Mouse (Mus musculus) neural tube, embryonic 11.5 days (tissue): ENCODE data around the gene Helz. TPM values are rescaled to one million over a fixed set of nuclear protein-coding genes. Genes with fewer than 3 reads are reported as not detected.
"Not testable (repeated sequence)": the region's sequence is repeated elsewhere in the genome, so short reads cannot be mapped to it uniquely, and the experiment has no call there.

ENCODE experiments used
- ATAC-seq: fragments of 200-750 bp; cut with Nextera tagmentation; 2 replicates; pipeline ENCODE4 v1.8.0; 2017; ENCODE audit warnings: moderate number of reproducible peaks, mild to moderate bottlenecking, moderate TSS enrichment, moderate library complexity; ENCODE audit not compliant: insufficient read depth, low FRiP score, low TSS enrichment
- DNase-seq: peaks from one replicate; pipeline ENCODE4 v3.0.0-alpha.2; 2015; ENCODE audit warnings: low spot score
- H3K27ac ChIP-seq: fragments of 300-500 bp; sonication (generic); 2 replicates; pipeline ENCODE4 v1.5.1; 2014; ENCODE audit warnings: low read depth, mild to moderate bottlenecking, low read length
- H3K27me3 ChIP-seq: fragments of 300-500 bp; sonication (generic); 2 replicates; pipeline ENCODE4 v1.6.1; 2014; ENCODE audit warnings: mild to moderate bottlenecking, low read length, mixed read lengths; ENCODE audit not compliant: control insufficient read depth, insufficient read depth
- H3K36me3 ChIP-seq: fragments of 300-500 bp; sonication (generic); 2 replicates; pipeline ENCODE4 v1.6.1; 2014; ENCODE audit warnings: mild to moderate bottlenecking, low read length, moderate library complexity, mixed read lengths; ENCODE audit not compliant: control insufficient read depth, insufficient read depth
- H3K4me1 ChIP-seq: fragments of 300-500 bp; sonication (generic); 2 replicates; pipeline ENCODE4 v1.6.1; 2014; ENCODE audit warnings: low read length, mixed read lengths; ENCODE audit not compliant: control insufficient read depth, insufficient read depth
- H3K4me2 ChIP-seq: fragments of 300-500 bp; sonication (generic); 2 replicates; pipeline ENCODE4 v1.6.1; 2014; ENCODE audit warnings: low read depth, mild to moderate bottlenecking, moderate library complexity
- H3K4me3 ChIP-seq: fragments of 300-500 bp; sonication (generic); 2 replicates; pipeline ENCODE4 v1.5.1; 2014; ENCODE audit warnings: low read depth, low read length
- H3K9ac ChIP-seq: fragments of 300-500 bp; sonication (generic); 2 replicates; pipeline ENCODE4 v1.6.1; 2014; ENCODE audit warnings: mild to moderate bottlenecking, low read length
- H3K9me3 ChIP-seq: fragments of 300-500 bp; sonication (generic); 2 replicates; pipeline ENCODE4 v1.6.1; 2016; ENCODE audit warnings: low read length; ENCODE audit not compliant: control insufficient read depth
- WGBS: fragments of 180-500 bp; shearing (Covaris S2); extraction: QIAGEN DNeasy Blood & Tissue Kit; methylation state at CpG from one replicate; pipeline ENCODE4 v1.1.7; 2014; 5-methylcytosine and 5-hydroxymethylcytosine counted together
- polyA plus RNA-seq: library from polyadenylated mRNA; unstranded; fragments of >200 nt; fragmentation: Nextera tagmentation; extraction: Ambion mirVana; gene quantifications from 2 replicates; pipeline ENCODE4 v1.2.1, GENCODE M21; 2014

Gene Helz
- polyA plus RNA-seq = 23.5 and 24.5 TPM in 2 replicates

- Histone ChIP-seq H3K4me1 (0 out of 2 replicates have a peak, but pooled peaks cover 2% of the 10 kb centered on the region), H3K27me3 (no peaks in the 10 kb centered on the region), H3K36me3 (no peaks in the 10 kb centered on the region), H3K4me3 (peak within 1 kb of the TSS; percentile 97), H3K27ac (peak within 1 kb of the TSS; percentile 75), H3K9me3 (no peaks in the 10 kb centered on the region), H3K4me2 (peak within 1 kb of the TSS; percentile 98), H3K9ac (peak within 1 kb of the TSS; percentile 90)
- peak; percentile 67 for ATAC-seq
- peak; percentile 80 for DNase-seq
- WGBS = under 1% methylated on average over 58 of the region's 70 CpGs
Observed at GRCm38 (mm10) chr11:107547351-107548203, at the start of gene Helz. Helz (plus strand) TSS chr11:107547930.

DNA sequence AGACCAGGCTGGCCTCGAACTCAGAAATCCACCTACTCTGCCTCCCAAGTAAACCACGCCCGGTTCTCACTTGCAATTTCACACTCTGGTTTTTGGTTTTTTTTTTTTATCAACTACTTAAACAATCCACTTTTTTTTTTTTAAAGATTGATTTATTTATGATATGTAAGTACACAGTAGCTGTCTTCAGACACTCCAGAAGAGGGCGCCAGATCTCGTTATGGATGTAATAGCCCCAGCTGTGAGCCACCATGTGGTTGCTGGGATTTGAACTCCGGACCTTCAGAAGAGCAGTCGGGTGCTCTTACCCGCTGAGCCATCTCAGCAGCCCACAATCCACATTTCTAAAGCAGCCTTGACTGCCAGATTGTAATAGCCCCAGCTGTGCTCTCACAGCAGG lies 44.9 kb upstream of the Helz start:
- Histone ChIP-seq H3K27me3 (no peaks in the 10 kb centered on the region), H3K4me2 (no peak overlapping the region), H3K4me3 (no peak overlapping the region), H3K27ac (no peak overlapping the region), H3K36me3 (peaks cover 5% of the 10 kb centered on the region; the same call in 1 of the 2 replicates), H3K4me1 (no peaks in the 10 kb centered on the region), H3K9me3 (no peaks in the 10 kb centered on the region), H3K9ac (no peak overlapping the region)
- WGBS = 83% methylated on average over 8 of the region's 8 CpGs
- ATAC-seq (no peak), DNase-seq (no peak)

DNA sequence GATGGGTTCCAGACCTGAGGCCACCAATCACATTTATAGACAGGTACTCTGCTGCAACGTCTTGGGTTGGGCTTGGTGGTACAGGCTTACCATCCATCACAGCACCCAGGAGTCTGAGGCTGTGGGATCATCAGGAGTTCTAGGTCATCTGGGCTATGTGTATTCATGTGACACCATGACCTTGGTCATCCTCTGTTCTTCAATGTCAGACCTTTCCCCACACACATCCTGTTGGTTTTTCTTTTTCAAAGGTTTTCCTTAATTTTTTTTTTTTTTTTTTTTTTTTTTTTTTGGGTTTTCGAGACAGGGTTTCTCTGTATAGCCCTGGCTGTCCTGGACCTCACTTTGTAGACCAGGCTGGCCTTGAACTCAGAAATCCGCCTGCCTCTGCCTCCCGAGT lies 43.4 kb upstream of the Helz start:
- 88% methylated on average over 3 of the region's 4 CpGs for WGBS
- not testable (repeated sequence) for H3K9ac ChIP-seq, H3K4me1 ChIP-seq, ATAC-seq, DNase-seq, H3K36me3 ChIP-seq, H3K27me3 ChIP-seq, H3K4me2 ChIP-seq, H3K4me3 ChIP-seq, H3K9me3 ChIP-seq, H3K27ac ChIP-seq

GRCm38 (mm10) chr11:107506260-107506659 lies 41.5 kb upstream of the Helz start:
- WGBS = 72% methylated on average over 1 of the region's 1 CpGs
- Histone ChIP-seq H3K4me2 (no peak overlapping the region), H3K4me3 (no peak overlapping the region), H3K9me3 (no peaks in the 10 kb centered on the region), H3K9ac (no peak overlapping the region), H3K27ac (no peak overlapping the region), H3K4me1 (peaks cover 3% of the 10 kb centered on the region; the same call in 1 of the 2 replicates), H3K36me3 (no peaks in the 10 kb centered on the region), H3K27me3 (no peaks in the 10 kb centered on the region)
- DNase-seq (no peak), ATAC-seq (no peak)

DNA sequence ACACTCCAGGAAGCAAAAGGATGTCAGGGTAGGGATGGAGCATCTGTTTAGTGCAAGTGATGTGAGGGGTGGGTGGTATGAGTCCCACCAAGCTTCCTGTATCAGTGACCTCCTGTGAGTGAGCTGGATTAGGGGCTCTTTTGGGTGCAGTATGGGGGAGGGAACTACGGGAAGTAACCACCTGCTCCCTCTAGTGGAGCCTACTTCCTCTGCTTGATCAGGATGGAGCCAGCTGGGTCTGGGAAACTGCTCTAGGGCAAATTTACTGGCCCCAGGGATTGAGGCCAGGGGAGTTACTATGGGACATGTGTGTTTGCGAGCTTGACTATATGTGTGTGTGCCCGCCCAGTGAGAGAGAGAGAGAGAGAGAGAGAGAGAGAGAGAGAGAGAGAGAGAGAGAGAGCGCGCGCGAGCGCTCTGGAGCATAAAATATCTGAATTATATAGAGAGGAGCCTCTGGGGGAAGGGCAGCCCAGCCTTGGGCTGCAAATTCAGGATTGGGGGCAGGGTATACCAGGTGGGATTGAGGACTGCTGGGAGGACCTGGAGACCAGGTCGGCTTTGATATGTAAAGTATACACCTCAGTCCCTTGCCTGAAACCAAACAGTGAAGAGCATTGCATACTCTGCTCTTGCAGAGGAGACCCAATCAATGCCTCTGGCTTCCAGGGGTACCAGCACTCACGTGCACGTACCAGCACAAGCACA lies 37.9 kb upstream of the Helz start:
- Histone ChIP-seq H3K9ac (peak overlapping the region; percentile 23; the same call in 1 of the 2 replicates), H3K36me3 (no peaks in the 10 kb centered on the region), H3K9me3 (no peaks in the 10 kb centered on the region), H3K4me3 (no peak overlapping the region), H3K27me3 (no peaks in the 10 kb centered on the region), H3K4me2 (no peak overlapping the region), H3K4me1 (peaks cover 3% of the 10 kb centered on the region; the same call in 1 of the 2 replicates), H3K27ac (no peak overlapping the region)
- 22% methylated on average over 11 of the region's 11 CpGs for WGBS
- ATAC-seq (peak; percentile 35; the same call in 1 of the 2 replicates), DNase-seq (peak; percentile 38)

- no peaks in the 10 kb centered on the region for H3K9me3 ChIP-seq
- no peak overlapping the region for H3K4me3 ChIP-seq
- ATAC-seq = no peak
- H3K4me2 ChIP-seq = no peak overlapping the region; the same call in 1 of the 2 replicates
- H3K27me3 ChIP-seq = no peaks in the 10 kb centered on the region
- peaks cover 3% of the 10 kb centered on the region; the same call in 1 of the 2 replicates for H3K4me1 ChIP-seq
- WGBS = 6% methylated on average over 18 of the region's 18 CpGs
- H3K27ac ChIP-seq = no peak overlapping the region
- DNase-seq = peak; percentile 34
- no peaks in the 10 kb centered on the region for H3K36me3 ChIP-seq
- no peak overlapping the region for H3K9ac ChIP-seq
Observed at GRCm38 (mm10) chr11:107510362-107511269, 37.1 kb upstream of the Helz start.

GRCm38 (mm10) chr11:107511954-107512353 lies 35.8 kb upstream of the Helz start:
- H3K27me3 ChIP-seq, H3K4me1 ChIP-seq, H3K4me2 ChIP-seq, H3K4me3 ChIP-seq, H3K9me3 ChIP-seq, H3K36me3 ChIP-seq, ATAC-seq, H3K9ac ChIP-seq, H3K27ac ChIP-seq: not testable (repeated sequence)
- DNase-seq = peak; percentile 70
- WGBS = 45% methylated on average over 5 of the region's 5 CpGs

GRCm38 (mm10) chr11:107513047-107513446 lies 34.7 kb upstream of the Helz start:
- no peaks in the 10 kb centered on the region for H3K27me3 ChIP-seq
- WGBS = 88% methylated on average over 10 of the region's 10 CpGs
- no peak overlapping the region for H3K4me3 ChIP-seq
- H3K36me3 ChIP-seq = no peaks in the 10 kb centered on the region
- H3K4me2 ChIP-seq = no peak overlapping the region
- H3K4me1 ChIP-seq = peaks cover 3% of the 10 kb centered on the region; the same call in 1 of the 2 replicates
- ATAC-seq (no peak), DNase-seq (no peak)
- H3K27ac ChIP-seq = no peak overlapping the region
- no peak overlapping the region for H3K9ac ChIP-seq
- no peaks in the 10 kb centered on the region for H3K9me3 ChIP-seq
